Mouse (Mus musculus): ENCODE measurements around the gene Eml2.
A peak's percentile ranks its signal among the peaks of the same experiment; 100 is the strongest.

Gene Eml2

GRCm38 (mm10) chr7:19208201-19208910 lies 32.1 kb downstream of the Eml2 start:
- DNase-seq (ENCODE audit: low spot score): no peak

- no peak for DNase-seq (ENCODE audit: low spot score)
These were observed 32.8 kb downstream of the Eml2 start for GRCm38 (mm10) chr7:19208944-19209472.

GRCm38 (mm10) chr7:19209494-19209893 lies 33.3 kb downstream of the Eml2 start:
- DNase-seq (ENCODE audit: low spot score): no peak

- DNase-seq (ENCODE audit: low spot score): no peak
These were observed 33.8 kb downstream of the Eml2 start for GRCm38 (mm10) chr7:19210010-19210409.

GRCm38 (mm10) chr7:19211041-19211675 lies 34.9 kb downstream of the Eml2 start:
- DNase-seq (ENCODE audit: low spot score): no peak

GRCm38 (mm10) chr7:19211996-19212755 lies 36.0 kb downstream of the Eml2 start, which contains the start of gene Gpr4:
Gene Gpr4 (plus strand): TSS chr7:19212538.
- DNase-seq (ENCODE audit: low spot score): no peak

- no peak for DNase-seq (ENCODE audit: low spot score)
These were observed 37.2 kb downstream of the Eml2 start for GRCm38 (mm10) chr7:19213385-19213784.

GRCm38 (mm10) chr7:19214369-19214768 lies 38.1 kb downstream of the Eml2 start:
- no peak for DNase-seq (ENCODE audit: low spot score)

GRCm38 (mm10) chr7:19214940-19215339 lies 38.7 kb downstream of the Eml2 start:
- DNase-seq (ENCODE audit: low spot score): no peak

- DNase-seq (ENCODE audit: low spot score): no peak
These were observed 41.3 kb downstream of the Eml2 start for GRCm38 (mm10) chr7:19217492-19217891.

GRCm38 (mm10) chr7:19217944-19218343 lies 41.7 kb downstream of the Eml2 start:
- no peak for DNase-seq (ENCODE audit: low spot score)

GRCm38 (mm10) chr7:19220061-19220460 lies 43.8 kb downstream of the Eml2 start:
- no peak for DNase-seq (ENCODE audit: low spot score)

- no peak for DNase-seq (ENCODE audit: low spot score)
These were observed 46.0 kb downstream of the Eml2 start for GRCm38 (mm10) chr7:19222189-19222588.

GRCm38 (mm10) chr7:19222875-19223274 lies 46.7 kb downstream of the Eml2 start:
- DNase-seq (ENCODE audit: low spot score): no peak

GRCm38 (mm10) chr7:19224933-19225332 lies 48.7 kb downstream of the Eml2 start:
- no peak for DNase-seq (ENCODE audit: low spot score)

- no peak for DNase-seq (ENCODE audit: low spot score)
These were observed 50.9 kb downstream of the Eml2 start for GRCm38 (mm10) chr7:19226817-19227797.

GRCm38 (mm10) chr7:19227883-19228792 lies 51.9 kb downstream of the Eml2 start, which contains the start of gene Opa3:
Gene Opa3 (plus strand): TSS chr7:19228334.
- DNase-seq (ENCODE audit: low spot score): peak; percentile 94

GRCm38 (mm10) chr7:19228793-19229148 lies 52.5 kb downstream of the Eml2 start:
- DNase-seq (ENCODE audit: low spot score): no peak

- DNase-seq (ENCODE audit: low spot score): no peak
These were observed 53.2 kb downstream of the Eml2 start for GRCm38 (mm10) chr7:19229404-19229803.

GRCm38 (mm10) chr7:19230041-19230580 lies 53.9 kb downstream of the Eml2 start:
- no peak for DNase-seq (ENCODE audit: low spot score)

All from spleen, adult 12 weeks (tissue).